Mouse (Mus musculus) liver, postnatal 0 days (tissue): ENCODE measurements around the gene Kifc5b.

Experiments
- CTCF ChIP-seq: sonication (generic); IDR thresholded peaks from 2 replicates; pipeline ENCODE4 v1.5.1; 2016; ENCODE audit warnings: antibody characterized with exemption, low read depth
- EP300 ChIP-seq: IDR thresholded peaks from 2 replicates; pipeline ENCODE4 v1.6.1; 2016; ENCODE audit warnings: antibody characterized with exemption, low read depth, mild to moderate bottlenecking

GRCm38 (mm10) chr17:26868756-26869155, 48.1 kb upstream of the Kifc5b start:
- TF ChIP-seq CTCF = no peak
- no peak for TF ChIP-seq EP300
